Mouse (Mus musculus) gastrocnemius, adult 2 months (tissue): ENCODE measurements at regions not wholly inside any gene's neighbourhood (a gene's known extent, or its start where the extent isn't known, plus 50 kb on each side); places are given as distances from the start of the nearest gene placed in this dataset.

Source experiments
- DNase-seq: peaks from one replicate; pipeline ENCODE4 v3.0.0; 2022
- H3K27ac ChIP-seq: fragments of 200-600 bp; 2 replicates; pipeline ENCODE4 v1.8.1; 2022; ENCODE audit warnings: mild to moderate bottlenecking
- H3K4me3 ChIP-seq: fragments of 200-600 bp; 2 replicates; pipeline ENCODE4 v1.8.1; 2022; ENCODE audit warnings: mild to moderate bottlenecking, moderate library complexity
- CTCF ChIP-seq: fragments of 200-600 bp; IDR thresholded peaks from 2 replicates; pipeline ENCODE4 v1.8.1; 2022; ENCODE audit warnings: antibody characterized with exemption, mild to moderate bottlenecking, moderate library complexity
- intact Hi-C: fragments of 180-260 bp; cut with DNase I; formaldehyde crosslinking; loops from one replicate; pipeline ENCODE4 v1.15.1; 2025

DNA sequence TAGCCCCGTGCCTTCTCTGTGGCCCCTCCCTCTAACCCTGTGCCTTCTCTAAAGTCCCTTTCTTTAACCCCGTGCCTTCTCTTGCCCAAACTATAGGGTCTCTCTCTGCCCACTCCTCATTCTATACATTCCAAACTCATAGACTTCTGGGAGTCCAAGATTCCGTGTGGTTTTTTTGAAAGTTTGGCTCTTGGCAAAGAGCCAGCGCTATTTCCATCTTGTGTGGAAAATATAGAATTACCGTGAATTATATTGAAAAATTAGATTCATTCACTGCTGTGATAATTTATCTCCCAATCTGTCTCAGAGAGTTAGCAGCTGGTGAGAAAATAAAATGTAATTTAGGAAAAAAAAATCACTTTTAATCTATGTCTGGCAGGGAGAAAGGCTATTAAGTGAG lies 234.6 kb downstream of the CK137956 start:
- intact Hi-C loops: no loop called here
- no peak for TF ChIP-seq CTCF
- DNase-seq: no peak
- Histone ChIP-seq H3K27ac (no peak overlapping the region), H3K4me3 (no peak overlapping the region)

DNA sequence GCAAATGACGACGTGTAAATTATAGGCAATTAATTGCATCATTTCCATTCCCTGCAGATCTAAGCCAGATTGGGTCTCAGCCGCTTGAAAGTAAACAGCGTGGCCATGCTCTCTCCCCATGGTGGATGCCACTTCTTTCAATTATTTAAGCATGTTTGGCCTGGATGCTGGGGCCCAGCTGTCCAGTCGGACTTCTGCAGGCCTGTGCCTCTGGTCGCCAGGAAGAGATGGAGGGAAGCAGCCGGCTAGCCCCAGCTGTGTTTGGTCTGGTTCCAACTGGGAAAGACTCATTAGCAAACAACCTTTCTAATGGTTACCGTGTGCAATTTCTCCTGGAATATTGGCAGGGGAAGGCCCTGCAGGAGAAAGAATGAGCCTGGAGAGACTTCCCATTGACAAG lies 236.1 kb downstream of the CK137956 start:
- intact Hi-C loops: no loop called here
- no peak for DNase-seq
- no peak for TF ChIP-seq CTCF
- Histone ChIP-seq H3K27ac (no peak overlapping the region), H3K4me3 (no peak overlapping the region)

DNA sequence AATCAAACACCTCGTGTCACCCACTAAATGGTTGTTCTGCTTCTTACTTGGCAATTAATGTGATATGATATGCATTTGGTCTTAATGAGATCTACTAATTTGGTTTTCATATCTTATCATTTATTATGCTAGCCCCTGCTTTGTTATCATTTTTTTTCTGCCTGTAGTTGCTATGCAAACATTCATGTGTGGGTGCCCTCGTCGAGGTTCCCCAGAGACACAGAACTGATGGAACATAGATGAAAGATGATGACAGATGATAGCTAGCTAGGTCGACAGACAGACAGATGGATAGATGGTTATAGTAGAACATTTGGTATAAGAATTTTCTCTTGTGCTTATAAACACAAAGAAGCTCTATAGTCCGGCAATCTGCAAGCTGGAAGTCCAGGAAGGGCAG lies 252.1 kb downstream of the CK137956 start:
- no peak for DNase-seq
- Histone ChIP-seq H3K27ac (no peak overlapping the region), H3K4me3 (no peak overlapping the region)
- intact Hi-C loops: no loop called here
- no peak for TF ChIP-seq CTCF

- no peak overlapping the region for H3K27ac ChIP-seq
- no peak overlapping the region for H3K4me3 ChIP-seq
- no peak for TF ChIP-seq CTCF
- intact Hi-C loops: no loop called here
- DNase-seq: no peak
Observed at GRCm38 (mm10) chr4:127712274-127712673, 258.5 kb downstream of the CK137956 start.

DNA sequence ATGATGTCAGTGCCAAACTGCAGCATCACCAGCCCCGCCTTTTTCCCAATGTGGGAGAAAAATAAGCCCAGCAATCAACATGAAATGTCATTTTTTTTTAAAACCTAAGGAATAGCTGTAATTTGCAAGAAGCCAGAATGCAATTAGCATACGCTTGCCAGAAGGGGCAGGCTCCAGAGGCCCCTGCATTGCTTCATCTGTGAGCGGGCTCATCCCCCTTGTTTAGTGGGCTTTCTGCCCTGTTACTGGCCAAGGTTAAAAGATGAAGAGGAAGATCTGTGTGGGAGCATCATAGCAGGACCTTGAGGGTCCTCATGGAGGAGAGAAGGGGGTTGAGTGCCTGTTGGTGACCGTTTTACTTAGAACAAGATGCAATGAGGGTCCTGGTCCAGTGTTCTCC lies 259.9 kb downstream of the CK137956 start:
- Histone ChIP-seq H3K4me3 (no peak overlapping the region), H3K27ac (no peak overlapping the region)
- DNase-seq: no peak
- intact Hi-C loops: no loop called here
- no peak for TF ChIP-seq CTCF

DNA sequence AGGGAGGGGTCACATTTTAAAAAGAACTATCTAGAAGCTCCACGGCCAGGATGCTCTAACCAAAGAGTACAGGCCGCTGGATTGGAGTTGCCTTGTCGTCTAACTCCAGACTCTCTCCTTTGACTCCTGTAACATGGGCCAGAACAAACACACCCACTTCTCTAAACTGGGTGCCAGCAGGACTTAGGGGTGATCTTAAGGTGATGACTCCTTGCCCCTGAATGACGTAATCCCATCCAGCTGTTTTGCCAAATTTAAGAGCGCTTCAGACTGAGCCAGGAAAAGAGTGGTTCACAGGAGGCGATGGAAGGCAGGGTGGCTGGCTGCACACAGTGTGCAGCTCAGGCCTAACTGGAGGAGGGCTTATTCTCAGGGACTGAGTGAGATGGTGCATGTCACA lies 261.0 kb downstream of the CK137956 start:
- no peak for TF ChIP-seq CTCF
- DNase-seq: no peak
- intact Hi-C loops: no loop called here
- no peak overlapping the region for H3K4me3 ChIP-seq
- no peak overlapping the region for H3K27ac ChIP-seq

- no peak for DNase-seq
- Histone ChIP-seq H3K4me3 (no peak overlapping the region), H3K27ac (no peak overlapping the region)
- TF ChIP-seq CTCF: no peak
- intact Hi-C loops: no loop called here
Observed at GRCm38 (mm10) chr4:127708186-127708585, 262.6 kb downstream of the CK137956 start.

GRCm38 (mm10) chr4:127707126-127707525 lies 263.6 kb downstream of the CK137956 start:
- DNase-seq: no peak
- no peak overlapping the region for H3K4me3 ChIP-seq
- TF ChIP-seq CTCF: no peak
- intact Hi-C loops: no loop called here
- H3K27ac ChIP-seq: no peak overlapping the region

GRCm38 (mm10) chr4:127701651-127702050 lies 269.1 kb downstream of the CK137956 start:
- no peak overlapping the region for H3K27ac ChIP-seq
- DNase-seq: no peak
- no peak for TF ChIP-seq CTCF
- H3K4me3 ChIP-seq: no peak overlapping the region
- intact Hi-C loops: no loop called here

DNA sequence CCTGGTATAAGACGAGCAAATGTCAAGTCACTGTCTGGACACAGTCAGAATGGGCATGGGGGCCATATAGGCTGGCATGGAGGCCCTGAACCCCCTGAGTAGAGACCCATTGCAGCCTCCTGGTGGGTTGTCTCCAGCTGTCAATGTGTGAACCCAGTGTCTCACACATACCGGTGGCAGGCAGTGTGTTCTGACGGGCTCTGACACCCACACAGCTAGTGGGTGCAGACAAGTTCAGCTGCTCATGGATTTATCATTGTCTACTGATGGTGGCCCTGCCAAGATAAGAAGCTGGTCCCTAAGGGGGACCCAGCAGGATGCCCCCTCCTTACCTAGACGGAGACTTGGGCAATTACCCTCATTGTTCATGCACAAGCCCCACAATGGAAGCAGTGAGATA lies 280.8 kb downstream of the CK137956 start:
- Histone ChIP-seq H3K4me3 (no peak overlapping the region), H3K27ac (no peak overlapping the region)
- no peak for TF ChIP-seq CTCF
- intact Hi-C loops: no loop called here
- no peak for DNase-seq

GRCm38 (mm10) chr4:127685021-127685420 lies 285.7 kb downstream of the CK137956 start:
- Histone ChIP-seq H3K27ac (no peak overlapping the region), H3K4me3 (no peak overlapping the region)
- intact Hi-C loops: no loop called here

GRCm38 (mm10) chr4:127679391-127679790 lies 291.4 kb downstream of the CK137956 start:
- no peak for TF ChIP-seq CTCF
- no peak for DNase-seq
- intact Hi-C loops: no loop called here
- no peak overlapping the region for H3K4me3 ChIP-seq
- H3K27ac ChIP-seq: no peak overlapping the region

More at GRCm38 (mm10) chr4:127685021-127685420, 285.7 kb downstream of the CK137956 start:
- DNase-seq: no peak
- no peak for TF ChIP-seq CTCF

DNA sequence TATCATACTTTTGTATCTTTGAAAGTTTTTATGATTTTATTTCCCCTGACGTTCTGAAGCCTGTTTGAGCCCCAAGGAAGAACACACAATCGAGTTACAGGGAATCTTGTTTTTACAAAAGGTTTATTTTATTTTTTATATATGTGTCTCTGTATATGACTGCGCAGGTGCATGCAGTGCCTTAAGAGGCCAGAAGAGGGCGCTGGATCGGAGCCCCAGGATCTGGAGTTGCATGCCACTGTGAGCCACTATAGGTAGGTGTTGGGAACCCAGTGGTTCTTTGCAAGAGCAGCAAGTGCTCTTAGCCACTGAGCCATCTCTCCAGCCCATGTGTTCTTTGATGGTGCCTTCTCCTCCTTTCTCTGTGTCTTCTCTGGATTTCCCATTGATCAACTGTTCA lies 292.3 kb downstream of the CK137956 start:
- no peak overlapping the region for H3K27ac ChIP-seq
- no peak overlapping the region for H3K4me3 ChIP-seq

DNA sequence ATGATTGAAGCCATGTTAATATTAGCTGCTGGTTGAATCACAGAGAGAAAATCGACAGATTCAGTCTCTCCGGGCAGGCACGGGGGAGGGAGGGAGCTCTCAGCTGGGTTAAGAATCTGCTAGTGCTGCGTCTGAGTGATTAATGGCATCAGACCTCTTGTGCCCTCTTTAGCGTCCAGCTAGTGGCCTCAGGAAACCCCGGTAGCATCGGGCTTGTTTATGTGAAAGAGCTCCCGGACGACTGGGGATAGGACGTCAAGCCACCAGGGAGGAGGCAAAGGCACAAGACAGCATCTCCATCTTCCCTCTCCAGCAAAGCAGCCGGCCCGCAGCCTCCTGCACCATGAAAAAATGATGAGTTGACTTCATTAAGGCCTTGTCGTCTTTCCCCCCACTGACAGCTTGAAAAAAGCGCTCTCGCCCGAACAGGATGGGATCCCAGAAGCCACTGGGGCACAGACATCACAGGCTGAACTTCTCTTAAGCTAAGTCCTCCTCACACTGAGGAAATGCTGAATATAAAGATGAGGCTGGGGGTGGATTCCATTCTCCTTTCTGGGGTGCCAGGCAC lies 294.9 kb downstream of the CK137956 start:
- no peak overlapping the region for H3K27ac ChIP-seq
- DNase-seq: no peak
- TF ChIP-seq CTCF: no peak
- intact Hi-C loops: no loop called here
- no peak overlapping the region for H3K4me3 ChIP-seq

More for the DNA sequence above, 292.3 kb downstream of the CK137956 start:
- DNase-seq: no peak
- intact Hi-C loops: no loop called here
- peak; percentile 29; the same call in 1 of the 2 replicates for TF ChIP-seq CTCF
